Mouse (Mus musculus): ENCODE measurements around the gene Rgs13. TPM values are rescaled to one million over a fixed set of nuclear protein-coding genes. Genes with fewer than 3 reads are reported as not detected.
"Not testable (repeated sequence)": the region's sequence is repeated elsewhere in the genome, so short reads cannot be mapped to it uniquely, and the experiment has no call there.

The Rgs13 gene
- polyA plus RNA-seq, 3 experiments from 2014 or later = 1.1 TPM; not detected in 2

- ATAC-seq = no peak
These were observed 25.0 kb downstream of the Rgs13 start for GRCm38 (mm10) chr1:144152184-144152525.

- ATAC-seq = no peak
These were observed 25.6 kb downstream of the Rgs13 start for GRCm38 (mm10) chr1:144151401-144152183.

- ATAC-seq = no peak
These were observed 27.2 kb downstream of the Rgs13 start for GRCm38 (mm10) chr1:144149997-144150396.

GRCm38 (mm10) chr1:144141398-144141797, 35.8 kb downstream of the Rgs13 start:
- ATAC-seq = not testable (repeated sequence)

- ATAC-seq = no peak
These were observed 37.3 kb downstream of the Rgs13 start for GRCm38 (mm10) chr1:144139847-144140246.

GRCm38 (mm10) chr1:144127965-144128364, 49.2 kb downstream of the Rgs13 start:
- ATAC-seq = no peak

- ATAC-seq = no peak
These were observed 57.1 kb downstream of the Rgs13 start for GRCm38 (mm10) chr1:144120042-144120441.

- ATAC-seq = no peak
These were observed 57.7 kb downstream of the Rgs13 start for GRCm38 (mm10) chr1:144119456-144119855.

GRCm38 (mm10) chr1:144115848-144116727, 61.1 kb downstream of the Rgs13 start:
- no peak for ATAC-seq

GRCm38 (mm10) chr1:144113438-144114074, 63.6 kb downstream of the Rgs13 start:
- ATAC-seq = no peak

GRCm38 (mm10) chr1:144112946-144113345, 64.2 kb downstream of the Rgs13 start:
- ATAC-seq = no peak

GRCm38 (mm10) chr1:144098587-144099258, 78.4 kb downstream of the Rgs13 start:
- ATAC-seq = no peak

GRCm38 (mm10) chr1:144090410-144090809, 86.8 kb downstream of the Rgs13 start:
- ATAC-seq = no peak

Other genes with a start within 250 kb of the Rgs13 start
- gene Rgs2, start 173.2 kb downstream of the Rgs13 start, polyA plus RNA-seq (2017; shearing (Covaris generic)) = 10 to 100 TPM; 22.9 to 54.9 (median 28.7) TPM
- 100 to 1,000 TPM; 336 to 775 (median 626) TPM for gene Rgs1, start 71.9 kb upstream of the Rgs13 start, polyA plus RNA-seq (2017; shearing (Covaris generic))

Measured in inflammation-experienced regulatory T-cells, adult 6 months (primary cell).